Mouse (Mus musculus): ENCODE data around the gene Echdc3. TPM values are rescaled to one million over a fixed set of nuclear protein-coding genes. Genes with fewer than 3 reads are reported as not detected.

The Echdc3 gene
- polyA plus RNA-seq, 1 experiment: 1.8 TPM

DNA sequence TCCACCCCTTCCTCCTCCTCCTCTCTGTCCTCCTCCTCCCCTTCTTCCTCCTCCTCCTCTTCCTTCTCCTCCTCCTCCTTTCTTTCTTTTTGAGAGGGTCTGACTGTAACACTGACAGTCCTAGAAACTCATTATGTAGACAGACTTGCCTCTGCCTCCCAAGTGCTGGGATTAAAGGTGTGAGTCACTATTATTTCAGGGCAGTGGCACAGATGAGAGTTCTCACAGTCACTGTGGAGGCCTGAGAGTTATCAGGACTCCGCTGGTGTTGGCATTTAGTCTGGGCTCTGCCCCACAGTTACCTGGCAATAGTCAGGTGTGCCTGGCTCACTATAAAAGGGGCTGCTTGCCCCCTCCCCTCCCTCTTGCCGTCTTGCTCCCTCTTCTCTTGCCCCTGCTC, 25.8 kb upstream of the Echdc3 start:
- no peak overlapping the region for H3K4me3 ChIP-seq (ENCODE audit: extremely low read depth, insufficient read depth, insufficient read length)
- TF ChIP-seq CTCF (IDR thresholded peaks at IDR 0.05; ENCODE audit: extremely low read depth, insufficient read depth, insufficient read length, insufficient replicate concordance) (no peak), POLR2A (IDR thresholded peaks at IDR 0.05; ENCODE audit: low read depth, low read length) (no peak)
- DNase-seq (ENCODE audit: low read depth in 1 of 2, low spot score in 2 of 2): no peak
- H3K36me3 ChIP-seq (ENCODE audit: control insufficient read depth, insufficient read depth, low read length): no peaks in the 10 kb centered on the region
- no peak overlapping the region for H3K27ac ChIP-seq (ENCODE audit: insufficient read depth, low read length)
- H3K4me1 ChIP-seq (ENCODE audit: control insufficient read depth, insufficient read depth, insufficient read length): no peaks in the 10 kb centered on the region
- no peaks in the 10 kb centered on the region for H3K27me3 ChIP-seq (ENCODE audit: control insufficient read depth, insufficient read depth, low read length)
- 94% methylated on average over 2 of the region's 2 CpGs for WGBS

DNA sequence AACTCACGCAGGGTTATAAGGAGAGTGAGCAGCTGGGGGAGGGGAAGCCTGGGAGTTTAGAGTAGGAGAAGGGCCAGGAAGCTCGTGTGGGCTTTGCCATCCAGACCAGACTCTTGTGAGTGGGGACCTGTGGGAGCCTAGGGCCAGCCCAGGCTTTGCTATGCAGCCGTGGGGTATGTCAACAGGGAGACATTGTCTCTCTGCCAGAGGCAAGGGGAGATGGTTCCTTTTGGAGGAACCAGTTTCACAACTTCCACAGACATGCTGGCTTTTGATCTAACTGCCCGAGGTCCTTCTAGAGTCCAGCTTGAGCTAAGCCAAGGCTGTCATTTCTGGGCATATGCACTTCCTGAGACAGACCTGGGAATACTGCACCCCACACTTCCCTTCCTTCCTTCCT, 25.4 kb upstream of the Echdc3 start:
- H3K4me3 ChIP-seq (ENCODE audit: extremely low read depth, insufficient read depth, insufficient read length): no peak overlapping the region

DNA sequence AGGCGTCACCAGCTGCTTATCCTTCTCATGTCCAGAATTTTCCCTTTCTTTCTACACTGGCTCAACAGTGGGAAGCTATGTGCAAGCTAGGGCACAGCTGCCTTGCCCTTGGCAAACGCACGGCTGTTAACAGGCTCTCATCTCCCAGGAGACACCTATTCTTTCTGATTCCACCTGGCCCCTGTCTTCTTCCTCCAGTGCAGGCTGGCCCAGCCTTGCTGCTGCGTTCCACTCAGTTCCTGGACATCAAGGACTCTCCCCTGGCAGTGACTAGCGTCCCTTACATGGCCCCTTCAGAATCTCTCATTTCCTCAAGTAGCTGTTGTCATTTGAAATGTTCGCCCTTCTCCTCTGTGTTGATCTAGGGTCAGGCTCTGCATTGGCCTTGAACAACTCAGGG, 20.5 kb upstream of the Echdc3 start:
- Histone ChIP-seq H3K36me3 (ENCODE audit: control insufficient read depth, insufficient read depth, low read length) (no peaks in the 10 kb centered on the region), H3K27me3 (ENCODE audit: control insufficient read depth, insufficient read depth, low read length) (no peaks in the 10 kb centered on the region), H3K27ac (ENCODE audit: insufficient read depth, low read length) (no peak overlapping the region), H3K4me1 (ENCODE audit: control insufficient read depth, insufficient read depth, insufficient read length) (no peaks in the 10 kb centered on the region), H3K4me3 (ENCODE audit: extremely low read depth, insufficient read depth, insufficient read length) (no peak overlapping the region)
- no peak for TF ChIP-seq CTCF (IDR thresholded peaks at IDR 0.05; ENCODE audit: extremely low read depth, insufficient read depth, insufficient read length, insufficient replicate concordance)
- TF ChIP-seq POLR2A (IDR thresholded peaks at IDR 0.05; ENCODE audit: low read depth, low read length): no peak
- 90% methylated on average over 6 of the region's 6 CpGs for WGBS
- no peak for DNase-seq (ENCODE audit: low read depth in 1 of 2, low spot score in 2 of 2)

More for the DNA sequence above, 25.4 kb upstream of the Echdc3 start:
- Histone ChIP-seq H3K36me3 (ENCODE audit: control insufficient read depth, insufficient read depth, low read length) (no peaks in the 10 kb centered on the region), H3K27ac (ENCODE audit: insufficient read depth, low read length) (no peak overlapping the region), H3K27me3 (ENCODE audit: control insufficient read depth, insufficient read depth, low read length) (no peaks in the 10 kb centered on the region), H3K4me1 (ENCODE audit: control insufficient read depth, insufficient read depth, insufficient read length) (no peaks in the 10 kb centered on the region)
- no peak for TF ChIP-seq CTCF (IDR thresholded peaks at IDR 0.05; ENCODE audit: extremely low read depth, insufficient read depth, insufficient read length, insufficient replicate concordance)
- no peak for TF ChIP-seq POLR2A (IDR thresholded peaks at IDR 0.05; ENCODE audit: low read depth, low read length)
- WGBS: 56% methylated on average over 4 of the region's 4 CpGs
- DNase-seq (ENCODE audit: low read depth in 1 of 2, low spot score in 2 of 2): no peak

DNA sequence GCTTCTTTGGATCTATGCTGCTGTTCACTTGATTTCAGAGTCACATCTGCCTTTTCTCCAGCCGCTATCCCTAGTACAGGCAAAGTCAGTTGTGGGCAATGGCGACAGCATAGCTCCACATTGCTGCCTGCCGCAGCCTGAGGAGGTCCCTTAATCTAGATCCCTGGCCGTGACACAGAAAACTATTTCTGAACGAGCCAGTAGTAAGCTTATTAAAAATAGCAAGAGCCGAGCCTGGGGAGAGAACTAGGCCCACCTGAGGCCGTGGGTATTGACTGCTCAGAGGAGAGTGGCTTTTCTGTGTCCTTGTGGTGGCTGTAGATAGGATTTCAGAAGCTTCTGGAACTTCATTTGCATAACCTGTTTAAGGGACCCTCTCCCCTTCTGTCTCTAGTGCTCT, 19.9 kb upstream of the Echdc3 start:
- no peaks in the 10 kb centered on the region for H3K36me3 ChIP-seq (ENCODE audit: control insufficient read depth, insufficient read depth, low read length)
- H3K27ac ChIP-seq (ENCODE audit: insufficient read depth, low read length): no peak overlapping the region
- 87% methylated on average over 7 of the region's 7 CpGs for WGBS
- H3K4me1 ChIP-seq (ENCODE audit: control insufficient read depth, insufficient read depth, insufficient read length): no peaks in the 10 kb centered on the region
- H3K27me3 ChIP-seq (ENCODE audit: control insufficient read depth, insufficient read depth, low read length): no peaks in the 10 kb centered on the region
- DNase-seq (ENCODE audit: low read depth in 1 of 2, low spot score in 2 of 2): no peak
- TF ChIP-seq CTCF (IDR thresholded peaks at IDR 0.05; ENCODE audit: extremely low read depth, insufficient read depth, insufficient read length, insufficient replicate concordance) (no peak), POLR2A (IDR thresholded peaks at IDR 0.05; ENCODE audit: low read depth, low read length) (no peak)
- H3K4me3 ChIP-seq (ENCODE audit: extremely low read depth, insufficient read depth, insufficient read length): no peak overlapping the region

DNA sequence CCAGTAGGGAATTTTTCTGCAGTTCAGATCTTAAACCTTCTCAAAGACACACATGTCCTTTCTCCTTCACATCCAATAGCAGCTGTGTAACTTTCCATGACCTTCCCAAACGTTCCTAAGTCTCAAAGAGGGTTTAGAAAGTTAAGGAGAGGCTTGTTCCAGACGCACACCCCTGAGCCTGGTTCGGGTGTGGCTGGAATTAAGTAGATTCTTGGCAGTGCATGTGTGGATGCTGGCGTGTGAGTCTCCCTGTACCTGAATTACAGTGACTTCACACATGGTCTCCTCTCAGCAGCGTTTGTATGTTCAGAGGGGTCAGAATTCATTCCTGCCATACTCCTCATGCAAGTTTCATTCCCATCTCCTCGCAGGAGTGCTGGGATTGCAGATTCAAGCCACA, 18.0 kb upstream of the Echdc3 start:
- Histone ChIP-seq H3K27me3 (ENCODE audit: control insufficient read depth, insufficient read depth, low read length) (no peaks in the 10 kb centered on the region), H3K4me1 (ENCODE audit: control insufficient read depth, insufficient read depth, insufficient read length) (no peaks in the 10 kb centered on the region), H3K36me3 (ENCODE audit: control insufficient read depth, insufficient read depth, low read length) (no peaks in the 10 kb centered on the region), H3K4me3 (ENCODE audit: extremely low read depth, insufficient read depth, insufficient read length) (no peak overlapping the region), H3K27ac (ENCODE audit: insufficient read depth, low read length) (no peak overlapping the region)
- TF ChIP-seq CTCF (IDR thresholded peaks at IDR 0.05; ENCODE audit: extremely low read depth, insufficient read depth, insufficient read length, insufficient replicate concordance) (no peak), POLR2A (IDR thresholded peaks at IDR 0.05; ENCODE audit: low read depth, low read length) (no peak)
- 84% methylated on average over 6 of the region's 6 CpGs for WGBS
- DNase-seq (ENCODE audit: low read depth in 1 of 2, low spot score in 2 of 2): no peak

DNA sequence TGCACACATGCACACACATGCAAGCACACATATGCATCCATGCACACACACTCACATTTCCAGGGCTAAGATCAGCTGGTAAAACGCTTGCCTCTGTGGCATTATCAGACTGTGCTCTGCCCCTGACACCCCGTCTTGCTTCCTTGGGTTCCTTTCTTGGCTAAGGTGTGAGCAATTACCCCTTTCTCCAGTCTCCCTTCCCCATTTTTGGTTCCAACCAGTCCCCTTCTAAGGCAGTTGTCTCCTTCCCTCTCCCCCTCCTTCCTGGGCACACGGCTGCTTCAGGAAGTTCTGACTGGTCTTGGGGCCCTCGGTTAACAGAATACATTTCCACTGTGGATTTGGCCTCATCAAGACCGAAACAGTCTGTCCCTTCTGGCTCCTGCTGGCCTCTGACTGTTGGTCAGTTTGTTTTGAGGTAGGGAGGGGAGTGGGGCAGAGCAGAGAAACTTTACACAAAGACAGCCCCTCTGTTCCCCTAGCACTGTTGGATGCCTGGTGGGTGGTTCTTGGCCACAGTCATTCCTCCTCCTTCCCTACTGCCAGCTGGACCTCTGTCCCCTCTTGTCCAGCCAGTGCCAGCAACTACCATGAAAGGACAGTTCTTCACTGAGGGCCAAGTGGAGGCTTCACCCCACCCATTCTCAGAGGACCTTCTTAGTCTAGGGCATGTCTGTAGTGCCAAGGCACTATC, 16.9 kb upstream of the Echdc3 start:
- Histone ChIP-seq H3K36me3 (ENCODE audit: control insufficient read depth, insufficient read depth, low read length) (no peaks in the 10 kb centered on the region), H3K4me3 (ENCODE audit: extremely low read depth, insufficient read depth, insufficient read length) (no peak overlapping the region), H3K27me3 (ENCODE audit: control insufficient read depth, insufficient read depth, low read length) (no peaks in the 10 kb centered on the region), H3K27ac (ENCODE audit: insufficient read depth, low read length) (no peak overlapping the region), H3K4me1 (ENCODE audit: control insufficient read depth, insufficient read depth, insufficient read length) (no peaks in the 10 kb centered on the region)
- 48% methylated on average over 5 of the region's 5 CpGs for WGBS
- no peak for DNase-seq (ENCODE audit: low read depth in 1 of 2, low spot score in 2 of 2)
- TF ChIP-seq CTCF (IDR thresholded peaks at IDR 0.05; ENCODE audit: extremely low read depth, insufficient read depth, insufficient read length, insufficient replicate concordance) (no peak), POLR2A (IDR thresholded peaks at IDR 0.05; ENCODE audit: low read depth, low read length) (no peak)

DNA sequence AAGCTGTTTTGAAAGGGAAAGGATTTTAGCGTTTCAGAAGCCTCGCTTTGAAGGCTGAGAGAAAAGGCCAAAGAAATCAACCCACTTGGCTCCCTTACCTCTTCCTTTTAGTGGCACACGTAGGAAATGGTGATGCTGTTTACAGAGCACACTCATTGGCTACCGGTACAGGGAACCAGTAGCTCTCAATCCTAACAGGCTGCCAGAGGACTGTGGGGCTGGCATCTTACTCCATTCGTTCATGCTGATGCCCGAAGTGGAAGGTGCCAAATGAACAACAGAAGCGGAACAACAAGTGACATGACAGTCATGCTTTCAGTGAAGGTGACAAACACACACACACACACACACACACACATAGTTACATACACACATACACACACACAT, 14.2 kb upstream of the Echdc3 start:
- H3K27ac ChIP-seq (ENCODE audit: insufficient read depth, low read length): no peak overlapping the region
- no peaks in the 10 kb centered on the region for H3K36me3 ChIP-seq (ENCODE audit: control insufficient read depth, insufficient read depth, low read length)
- WGBS: 88% methylated on average over 7 of the region's 7 CpGs
- H3K4me3 ChIP-seq (ENCODE audit: extremely low read depth, insufficient read depth, insufficient read length): no peak overlapping the region
- TF ChIP-seq CTCF (IDR thresholded peaks at IDR 0.05; ENCODE audit: extremely low read depth, insufficient read depth, insufficient read length, insufficient replicate concordance) (no peak), POLR2A (IDR thresholded peaks at IDR 0.05; ENCODE audit: low read depth, low read length) (no peak)
- no peaks in the 10 kb centered on the region for H3K27me3 ChIP-seq (ENCODE audit: control insufficient read depth, insufficient read depth, low read length)
- DNase-seq (ENCODE audit: low read depth in 1 of 2, low spot score in 2 of 2): no peak
- no peaks in the 10 kb centered on the region for H3K4me1 ChIP-seq (ENCODE audit: control insufficient read depth, insufficient read depth, insufficient read length)

All from spleen, adult 2 months (tissue).